In the genomic region with DNA sequence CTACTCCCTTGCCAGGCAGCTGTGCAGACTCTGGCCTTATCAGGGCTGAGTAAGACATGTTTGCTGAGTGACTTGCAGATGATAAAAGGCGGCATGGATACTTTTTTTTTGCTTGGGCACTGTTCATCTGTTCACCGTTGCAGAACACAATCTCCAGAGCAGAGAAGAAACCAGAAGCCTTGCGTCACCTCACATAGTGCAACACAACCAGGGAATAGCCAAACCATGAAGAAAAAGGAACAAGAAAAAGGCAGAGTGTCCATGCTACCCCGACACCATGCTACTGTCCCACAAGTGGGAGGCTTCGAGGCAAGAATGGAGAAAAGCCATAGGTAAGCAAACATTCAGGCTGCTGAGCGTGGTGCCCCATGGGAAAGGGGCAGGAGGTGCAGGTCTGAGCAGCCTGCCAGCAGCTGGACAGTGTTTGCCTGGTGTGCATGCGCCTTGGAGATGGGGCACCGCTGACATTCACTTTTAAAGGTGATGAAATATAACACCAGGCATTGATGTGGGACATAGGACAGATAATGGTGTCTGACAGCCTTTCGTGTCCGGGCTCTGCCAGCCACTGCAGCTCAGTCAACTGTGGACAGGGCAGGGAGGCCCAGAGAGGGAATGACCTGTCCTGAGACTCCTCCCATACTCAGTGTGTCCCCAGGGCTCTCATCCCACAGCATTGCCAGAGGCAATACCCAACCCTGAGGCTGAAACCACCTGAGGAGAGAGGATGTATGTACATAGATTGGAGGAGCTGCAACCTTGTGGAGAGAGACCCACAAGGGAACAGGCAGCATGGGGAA, we compare ENCODE assay signal across 23 mouse cellular contexts. TPM values are rescaled to one million over a fixed set of nuclear protein-coding genes. Genes with fewer than 3 reads are reported as not detected.
A peak's percentile ranks its signal among the peaks of the same experiment; 100 is the strongest.
DNase-seq lines count a peak whose midpoint lies in the region; ATAC-seq and TF ChIP-seq lines count a peak whose summit lies in the region.
"Had no signal": no experiment of that assay in that cellular context is flagged by ENCODE, and none has a peak within 500 bp of the region (broad histone marks: within the 10 kb centered on the region; RNA-seq: fewer than 3 reads in every experiment).

No protein-coding gene starts in this region.

- no peaks in the 10 kb centered on the region for H3K9me3 ChIP-seq in embryonic facial prominence, embryonic 11.5 days (replicated peaks; ENCODE audit: control insufficient read depth, low read length)
- no peaks in the 10 kb centered on the region for H3K9me3 ChIP-seq in embryonic facial prominence, embryonic 10.5 days
- H3K9me3 ChIP-seq in kidney, embryonic 15.5 days (replicated peaks) = no peaks in the 10 kb centered on the region
- H3K9me3 ChIP-seq: embryonic facial prominence, embryonic 12.5 days; embryonic facial prominence, embryonic 15.5 days; forebrain, embryonic 15.5 days; heart, embryonic 10.5 days; heart, embryonic 13.5 days; hindbrain, embryonic 10.5 days; hindbrain, embryonic 13.5 days had no signal

- no peak overlapping the region for H3K27ac ChIP-seq in embryonic facial prominence, embryonic 11.5 days (replicated peaks; ENCODE audit: low read depth, low read length)
- no peak overlapping the region for H3K27ac ChIP-seq in embryonic facial prominence, embryonic 10.5 days (replicated peaks)
- no peak overlapping the region for H3K27ac ChIP-seq in kidney, embryonic 15.5 days
- H3K27ac ChIP-seq in kidney, adult 2 months (ENCODE audit: insufficient read depth, low read depth, low read length) = no peak overlapping the region
- H3K27ac ChIP-seq: embryonic facial prominence, embryonic 12.5 days; embryonic facial prominence, embryonic 15.5 days; forebrain, embryonic 15.5 days; heart, adult 2 months; heart, embryonic 10.5 days; heart, embryonic 13.5 days; hindbrain, embryonic 10.5 days; hindbrain, embryonic 13.5 days had no signal

- no peak for DNase-seq in embryonic facial prominence, embryonic 11.5 days (ENCODE audit: low spot score)
- DNase-seq in embryonic facial prominence, embryonic 10.5 days (ENCODE audit: low spot score) = no peak
- no peak for DNase-seq in kidney, adult 2 months
- no peak for DNase-seq in spleen, postnatal 4 days (ENCODE audit: low spot score in 2 of 2)
- DNase-seq: adrenal gland, adult 8-10 months; adrenal gland, postnatal 25 days; cerebellum, adult 11-12 months; cerebellum, adult 8-10 months; cerebellum, postnatal 10 days; cerebellum, postnatal 36 days; embryo, embryonic 11 days; heart, adult 2 months had no signal

- TF ChIP-seq POLR2A in kidney, adult 2 months (IDR thresholded peaks at IDR 0.05; ENCODE audit: low read depth, low read length) = no peak

- H3K27me3 ChIP-seq in embryonic facial prominence, embryonic 11.5 days (ENCODE audit: control insufficient read depth, insufficient read depth, low read length) = no peaks in the 10 kb centered on the region
- H3K27me3 ChIP-seq in embryonic facial prominence, embryonic 10.5 days (replicated peaks; ENCODE audit: low read depth, poor library complexity, severe bottlenecking) = no peaks in the 10 kb centered on the region
- H3K27me3 ChIP-seq in kidney, embryonic 15.5 days = no peaks in the 10 kb centered on the region
- H3K27me3 ChIP-seq in kidney, adult 2 months (replicated peaks; ENCODE audit: control insufficient read depth, insufficient read depth, low read length) = no peaks in the 10 kb centered on the region
- H3K27me3 ChIP-seq: embryonic facial prominence, embryonic 12.5 days; embryonic facial prominence, embryonic 15.5 days; forebrain, embryonic 15.5 days; heart, embryonic 13.5 days; hindbrain, embryonic 13.5 days had no signal

- WGBS in embryonic facial prominence, embryonic 11.5 days = 82% methylated on average over 10 of the region's 10 CpGs
- WGBS in embryonic facial prominence, embryonic 10.5 days = 80% methylated on average over 10 of the region's 10 CpGs
- WGBS in kidney, embryonic 15.5 days = 56% methylated on average over 10 of the region's 10 CpGs
- 64% methylated on average over 10 of the region's 10 CpGs for WGBS in kidney, adult 2 months

- ATAC-seq in embryonic facial prominence, embryonic 11.5 days (replicated peaks; ENCODE audit: insufficient number of reproducible peaks, low FRiP score, low TSS enrichment, low read depth) = 0 out of 2 replicates have a peak, but pooled peaks have one; percentile 20
- peak; percentile 79 for ATAC-seq in kidney, embryonic 15.5 days (replicated peaks; ENCODE audit: low FRiP score)
- ATAC-seq in granulocyte monocyte progenitor cell, adult 5-6 weeks (replicated peaks; ENCODE audit: poor library complexity, severe bottlenecking) = peak; percentile 64
- ATAC-seq: activated CD4-positive, CD25-positive, alpha-beta regulatory T cell, adult 4 months; forebrain, embryonic 15.5 days; hindbrain, embryonic 16.5 days had no signal

- H3K4me2 ChIP-seq in embryonic facial prominence, embryonic 11.5 days (ENCODE audit: low read depth, low read length) = no peak overlapping the region
- no peak overlapping the region for H3K4me2 ChIP-seq in kidney, embryonic 15.5 days
- H3K4me2 ChIP-seq: embryonic facial prominence, embryonic 12.5 days; embryonic facial prominence, embryonic 15.5 days; forebrain, embryonic 15.5 days; heart, embryonic 13.5 days; hindbrain, embryonic 13.5 days had no signal

- no peak for TF ChIP-seq CTCF in kidney, adult 2 months (conservative IDR thresholded peaks at IDR 0.05; ENCODE audit: insufficient read depth, insufficient read length, low read depth, low read length)

- no peak overlapping the region for H3K9ac ChIP-seq in embryonic facial prominence, embryonic 11.5 days (replicated peaks; ENCODE audit: low read length)
- no peak overlapping the region for H3K9ac ChIP-seq in kidney, embryonic 15.5 days
- H3K9ac ChIP-seq: embryonic facial prominence, embryonic 12.5 days; embryonic facial prominence, embryonic 15.5 days; forebrain, embryonic 15.5 days; heart, embryonic 13.5 days; hindbrain, embryonic 13.5 days had no signal

- H3K4me1 ChIP-seq in embryonic facial prominence, embryonic 11.5 days (ENCODE audit: control insufficient read depth, insufficient read depth, low read length) = no peaks in the 10 kb centered on the region
- peaks cover 10% of the 10 kb centered on the region; the same call in 1 of the 2 replicates for H3K4me1 ChIP-seq in embryonic facial prominence, embryonic 10.5 days
- H3K4me1 ChIP-seq in kidney, embryonic 15.5 days = peaks cover 8% of the 10 kb centered on the region; the same call in 1 of the 2 replicates
- H3K4me1 ChIP-seq in kidney, adult 2 months (ENCODE audit: control insufficient read depth, insufficient read depth, low read length) = no peaks in the 10 kb centered on the region
- H3K4me1 ChIP-seq: embryonic facial prominence, embryonic 12.5 days; embryonic facial prominence, embryonic 15.5 days; forebrain, embryonic 15.5 days; hindbrain, embryonic 13.5 days had no signal

- no peaks in the 10 kb centered on the region for H3K36me3 ChIP-seq in embryonic facial prominence, embryonic 11.5 days (replicated peaks; ENCODE audit: control insufficient read depth, insufficient read depth, low read depth, low read length)
- H3K36me3 ChIP-seq in embryonic facial prominence, embryonic 10.5 days (replicated peaks) = peaks cover 19% of the 10 kb centered on the region
- H3K36me3 ChIP-seq in kidney, embryonic 15.5 days = peaks cover 18% of the 10 kb centered on the region
- H3K36me3 ChIP-seq in kidney, adult 2 months (ENCODE audit: control insufficient read depth, insufficient read depth, low read length) = no peaks in the 10 kb centered on the region
- H3K36me3 ChIP-seq: forebrain, embryonic 15.5 days had no signal

- H3K4me3 ChIP-seq in embryonic facial prominence, embryonic 11.5 days (ENCODE audit: low read depth, low read length) = no peak overlapping the region
- H3K4me3 ChIP-seq in embryonic facial prominence, embryonic 10.5 days = no peak overlapping the region
- no peak overlapping the region for H3K4me3 ChIP-seq in kidney, embryonic 15.5 days (replicated peaks)
- H3K4me3 ChIP-seq in kidney, adult 2 months (ENCODE audit: insufficient read depth, low read depth, low read length) = no peak overlapping the region
- H3K4me3 ChIP-seq: embryonic facial prominence, embryonic 12.5 days; embryonic facial prominence, embryonic 15.5 days; forebrain, embryonic 15.5 days; heart, adult 2 months; heart, embryonic 10.5 days; heart, embryonic 13.5 days; hindbrain, embryonic 10.5 days; hindbrain, embryonic 13.5 days had no signal

RNA-seq across cellular contexts. Expression of a gene that starts 31.3 kb away (rescaled TPM):
- 0.25 and 0.28 TPM in 2 replicates for polyA plus RNA-seq in embryonic facial prominence, embryonic 11.5 days (2014; fragmentation: Nextera tagmentation; extraction: Ambion mirVana)
- 0.15 and 0.30 TPM in 2 replicates for polyA plus RNA-seq in embryonic facial prominence, embryonic 10.5 days (2016; fragmentation: Nextera tagmentation; extraction: Ambion mirVana)
- 0.18 and 0.19 TPM in 2 replicates for polyA plus RNA-seq in kidney, embryonic 15.5 days (2015; fragmentation: Nextera tagmentation; extraction: Ambion mirVana)
- polyA plus RNA-seq in kidney, adult 2 months (2012; rRNA removed) = 0.26 and 0.28 TPM in 2 replicates
- total RNA-seq in granulocyte monocyte progenitor cell, adult 5-6 weeks (2014; fragmentation: Nextera tagmentation) = not detected in 2 replicates
- total RNA-seq in granulocyte monocyte progenitor cell, adult 5-6 weeks (2017) = not detected in 2 replicates

RNA-seq across cellular contexts. Expression of a gene that starts 34.2 kb away (rescaled TPM):
- 2.9 and 4.1 TPM in 2 replicates for polyA plus RNA-seq in embryonic facial prominence, embryonic 11.5 days (2014; fragmentation: Nextera tagmentation; extraction: Ambion mirVana)
- 4.3 and 4.8 TPM in 2 replicates for polyA plus RNA-seq in embryonic facial prominence, embryonic 10.5 days (2016; fragmentation: Nextera tagmentation; extraction: Ambion mirVana)
- 5.5 and 6.5 TPM in 2 replicates for polyA plus RNA-seq in kidney, embryonic 15.5 days (2015; fragmentation: Nextera tagmentation; extraction: Ambion mirVana)
- 16.1 and 19.2 TPM in 2 replicates for polyA plus RNA-seq in kidney, adult 2 months (2012; rRNA removed)
- total RNA-seq in granulocyte monocyte progenitor cell, adult 5-6 weeks (2014; fragmentation: Nextera tagmentation) = not detected in 2 replicates
- not detected in 2 replicates for total RNA-seq in granulocyte monocyte progenitor cell, adult 5-6 weeks (2017)
- polyA plus RNA-seq: activated CD4-positive, CD25-positive, alpha-beta regulatory T cell, adult 4 months had no signal

Comparison
In these comparisons a context has a peak if more than half of its experiments do, and no peak if none do; other contexts are left out.
1. ATAC-seq: peak in every context shown above with its lines; median percentile 79 in kidney, embryonic 15.5 days; 64 in granulocyte monocyte progenitor cell, adult 5-6 weeks; 20 in embryonic facial prominence, embryonic 11.5 days.